Mouse (Mus musculus): ENCODE results near the gene Afmid. TPM values are rescaled to one million over a fixed set of nuclear protein-coding genes. Genes with fewer than 3 reads are reported as not detected.
A peak's percentile ranks its signal among the peaks of the same experiment; 100 is the strongest.

The Afmid gene
- total and polyA plus RNA-seq, 2 experiments from 2014 or later: 9.1 to 11.1 TPM

DNA sequence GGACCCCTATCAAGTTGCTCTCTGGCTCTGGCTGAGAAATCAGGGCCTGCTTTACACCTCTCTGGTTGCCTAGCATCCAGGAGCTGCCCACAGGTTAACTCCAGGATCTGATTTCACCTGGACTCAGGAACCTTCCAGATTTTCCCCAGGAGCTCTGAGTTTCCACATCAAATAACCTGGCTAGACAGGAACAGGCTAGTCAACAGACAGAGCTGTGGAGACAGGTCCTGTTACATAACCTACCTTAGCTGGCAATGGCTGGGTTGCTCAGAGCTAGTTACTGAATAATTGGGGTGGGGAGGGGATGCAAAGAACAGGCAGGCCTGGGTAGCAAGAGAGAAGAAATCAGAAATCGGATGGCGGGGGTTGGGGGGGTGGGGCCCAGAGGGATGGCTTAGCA is 19.3 kb downstream of the Afmid start:
- Histone ChIP-seq H3K36me3 (ENCODE audit: insufficient read depth, low read length) (no peaks in the 10 kb centered on the region), H3K27ac (ENCODE audit: low read depth, low read length) (no peak overlapping the region), H3K9me3 (ENCODE audit: low read length) (no peaks in the 10 kb centered on the region), H3K4me1 (ENCODE audit: insufficient read depth, low read length) (peaks cover 5% of the 10 kb centered on the region), H3K4me3 (ENCODE audit: low read depth, low read length) (no peak overlapping the region), H3K9ac (replicated peaks; ENCODE audit: low read length, poor library complexity, severe bottlenecking) (no peak overlapping the region), H3K4me2 (ENCODE audit: low read depth, low read length, poor library complexity, severe bottlenecking) (no peak overlapping the region), H3K27me3 (ENCODE audit: insufficient read depth, low read length) (no peaks in the 10 kb centered on the region)
- 67% methylated on average over 2 of the region's 2 CpGs for WGBS
- ATAC-seq (ENCODE audit: low FRiP score): no peak
- no peak for DNase-seq (ENCODE audit: low spot score)
- no peak for TF ChIP-seq CTCF (IDR thresholded peaks at IDR 0.05)

GRCm38 (mm10) chr11:117845651-117846050 is 19.9 kb downstream of the Afmid start:
- H3K27ac ChIP-seq (ENCODE audit: low read depth, low read length): no peak overlapping the region
- no peaks in the 10 kb centered on the region for H3K36me3 ChIP-seq (ENCODE audit: insufficient read depth, low read length)
- no peaks in the 10 kb centered on the region for H3K27me3 ChIP-seq (ENCODE audit: insufficient read depth, low read length)
- no peak for ATAC-seq (ENCODE audit: low FRiP score)
- TF ChIP-seq CTCF (IDR thresholded peaks at IDR 0.05): no peak
- H3K4me1 ChIP-seq (ENCODE audit: insufficient read depth, low read length): peaks cover 5% of the 10 kb centered on the region
- H3K4me3 ChIP-seq (ENCODE audit: low read depth, low read length): no peak overlapping the region
- H3K9me3 ChIP-seq (ENCODE audit: low read length): no peaks in the 10 kb centered on the region
- DNase-seq (ENCODE audit: low spot score): no peak
- H3K4me2 ChIP-seq (ENCODE audit: low read depth, low read length, poor library complexity, severe bottlenecking): no peak overlapping the region
- WGBS: 81% methylated on average over 2 of the region's 2 CpGs
- H3K9ac ChIP-seq (replicated peaks; ENCODE audit: low read length, poor library complexity, severe bottlenecking): no peak overlapping the region

GRCm38 (mm10) chr11:117846640-117847039 is 20.9 kb downstream of the Afmid start:
- Histone ChIP-seq H3K9me3 (ENCODE audit: low read length) (no peaks in the 10 kb centered on the region), H3K4me2 (ENCODE audit: low read depth, low read length, poor library complexity, severe bottlenecking) (no peak overlapping the region), H3K4me3 (ENCODE audit: low read depth, low read length) (no peak overlapping the region), H3K27ac (ENCODE audit: low read depth, low read length) (no peak overlapping the region), H3K4me1 (ENCODE audit: insufficient read depth, low read length) (peaks cover 5% of the 10 kb centered on the region), H3K36me3 (ENCODE audit: insufficient read depth, low read length) (no peaks in the 10 kb centered on the region), H3K9ac (replicated peaks; ENCODE audit: low read length, poor library complexity, severe bottlenecking) (no peak overlapping the region), H3K27me3 (ENCODE audit: insufficient read depth, low read length) (no peaks in the 10 kb centered on the region)
- ATAC-seq (ENCODE audit: low FRiP score) (no peak), DNase-seq (ENCODE audit: low spot score) (no peak)
- WGBS: 61% methylated on average over 5 of the region's 5 CpGs
- TF ChIP-seq CTCF (IDR thresholded peaks at IDR 0.05): peak; percentile 54

DNA sequence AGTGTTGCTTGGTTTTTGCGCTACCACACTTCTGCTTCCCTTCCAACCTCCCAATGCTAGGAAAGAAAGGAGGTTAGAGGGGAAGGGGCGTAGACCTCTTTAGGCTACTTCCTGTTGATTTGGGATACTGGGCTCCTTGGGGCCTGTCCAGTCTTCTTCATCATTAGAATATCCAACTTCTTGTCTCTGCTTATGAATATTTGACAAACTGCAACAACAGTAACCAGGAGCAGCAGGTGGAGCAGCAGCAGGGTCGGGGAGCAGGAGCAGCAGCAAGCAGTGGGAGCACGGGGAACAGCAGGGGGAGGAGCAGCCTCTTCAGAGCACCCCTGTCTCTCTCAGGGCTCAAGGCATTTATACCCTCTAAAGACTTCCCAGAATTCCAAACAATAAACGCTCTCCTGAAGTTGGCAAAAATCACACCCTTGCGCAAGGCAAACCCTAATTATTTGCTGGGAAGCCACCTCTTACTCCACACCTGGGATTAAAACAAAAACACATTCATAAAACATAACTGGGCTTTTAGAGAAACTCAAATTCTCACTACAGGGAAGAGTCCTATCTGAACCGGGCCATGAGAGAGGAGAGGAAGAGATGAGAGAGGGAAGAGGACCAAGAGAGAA is 22.0 kb downstream of the Afmid start:
- H3K36me3 ChIP-seq (ENCODE audit: insufficient read depth, low read length): no peaks in the 10 kb centered on the region
- peak overlapping the region; percentile 99 for H3K27ac ChIP-seq (ENCODE audit: low read depth, low read length)
- ATAC-seq (ENCODE audit: low FRiP score) (no peak), DNase-seq (ENCODE audit: low spot score) (no peak)
- no peak overlapping the region for H3K4me3 ChIP-seq (ENCODE audit: low read depth, low read length)
- no peaks in the 10 kb centered on the region for H3K9me3 ChIP-seq (ENCODE audit: low read length)
- H3K4me2 ChIP-seq (ENCODE audit: low read depth, low read length, poor library complexity, severe bottlenecking): peak overlapping the region; percentile 95
- TF ChIP-seq CTCF (IDR thresholded peaks at IDR 0.05): no peak
- H3K4me1 ChIP-seq (ENCODE audit: insufficient read depth, low read length): peaks cover 5% of the 10 kb centered on the region
- H3K9ac ChIP-seq (replicated peaks; ENCODE audit: low read length, poor library complexity, severe bottlenecking): peak overlapping the region; percentile 93; the same call in 1 of the 2 replicates
- no peaks in the 10 kb centered on the region for H3K27me3 ChIP-seq (ENCODE audit: insufficient read depth, low read length)
- WGBS: 82% methylated on average over 7 of the region's 7 CpGs

- Histone ChIP-seq H3K9me3 (ENCODE audit: low read length) (no peaks in the 10 kb centered on the region), H3K9ac (replicated peaks; ENCODE audit: low read length, poor library complexity, severe bottlenecking) (peak overlapping the region; percentile 93), H3K4me2 (ENCODE audit: low read depth, low read length, poor library complexity, severe bottlenecking) (peak overlapping the region; percentile 95), H3K36me3 (ENCODE audit: insufficient read depth, low read length) (no peaks in the 10 kb centered on the region), H3K27me3 (ENCODE audit: insufficient read depth, low read length) (no peaks in the 10 kb centered on the region), H3K4me1 (ENCODE audit: insufficient read depth, low read length) (peaks cover 5% of the 10 kb centered on the region), H3K4me3 (ENCODE audit: low read depth, low read length) (peak overlapping the region; percentile 60), H3K27ac (ENCODE audit: low read depth, low read length) (peak overlapping the region; percentile 99)
- TF ChIP-seq CTCF (IDR thresholded peaks at IDR 0.05): no peak
- WGBS: 10% methylated on average over 19 of the region's 19 CpGs
- DNase-seq (ENCODE audit: low spot score) (no peak), ATAC-seq (ENCODE audit: low FRiP score) (peak; percentile 81)
Observed at GRCm38 (mm10) chr11:117848271-117848984, 22.7 kb downstream of the Afmid start.

GRCm38 (mm10) chr11:117848985-117849671 is 23.4 kb downstream of the Afmid start, which contains the start of gene Birc5:
Gene Birc5 (plus strand): TSS chr11:117849251.
- H3K4me1 ChIP-seq (ENCODE audit: insufficient read depth, low read length): peaks cover 5% of the 10 kb centered on the region
- TF ChIP-seq CTCF (IDR thresholded peaks at IDR 0.05): no peak
- DNase-seq (ENCODE audit: low spot score) (peak; percentile 97), ATAC-seq (ENCODE audit: low FRiP score) (peak; percentile 95)
- WGBS: 0% methylated on average over 50 of the region's 51 CpGs
- H3K27me3 ChIP-seq (ENCODE audit: insufficient read depth, low read length): no peaks in the 10 kb centered on the region
- H3K4me2 ChIP-seq (ENCODE audit: low read depth, low read length, poor library complexity, severe bottlenecking): peak within 1 kb of the TSS; percentile 95
- peak within 1 kb of the TSS; percentile 99 for H3K27ac ChIP-seq (ENCODE audit: low read depth, low read length)
- peak within 1 kb of the TSS; percentile 60 for H3K4me3 ChIP-seq (ENCODE audit: low read depth, low read length)
- H3K9me3 ChIP-seq (ENCODE audit: low read length): no peaks in the 10 kb centered on the region
- peak within 1 kb of the TSS; percentile 93 for H3K9ac ChIP-seq (replicated peaks; ENCODE audit: low read length, poor library complexity, severe bottlenecking)
- H3K36me3 ChIP-seq (ENCODE audit: insufficient read depth, low read length): no peaks in the 10 kb centered on the region

Data from midbrain, postnatal 0 days (tissue).